Mouse (Mus musculus) heart, adult 2 months (tissue): ENCODE measurements around the gene Fuz. TPM values are rescaled to one million over a fixed set of nuclear protein-coding genes. Genes with fewer than 3 reads are reported as not detected.

ENCODE experiments used
- DNase-seq, 2 experiments: peaks; one replicate each; pipeline ENCODE4 v3.0.0; 2021
- H3K27ac ChIP-seq: fragments of 200-600 bp; 2 replicates; pipeline ENCODE4 v1.8.1; 2022
- H3K27me3 ChIP-seq: fragments of 200-500 bp; 2 replicates; pipeline ENCODE4 v1.6.1; 2012; ENCODE audit warnings: mild to moderate bottlenecking, low read length, inconsistent platforms, mixed read lengths; ENCODE audit not compliant: control insufficient read depth, insufficient read depth
- H3K36me3 ChIP-seq: fragments of 200-500 bp; 2 replicates; pipeline ENCODE4 v1.6.1; 2012; ENCODE audit warnings: low read length, inconsistent platforms; ENCODE audit not compliant: control insufficient read depth, insufficient read depth
- H3K4me1 ChIP-seq: fragments of 200-500 bp; 2 replicates; pipeline ENCODE4 v1.6.1; 2011; ENCODE audit warnings: low read length; ENCODE audit not compliant: control insufficient read depth, insufficient read depth
- H3K4me3 ChIP-seq: fragments of 200-600 bp; 2 replicates; pipeline ENCODE4 v1.8.1; 2022
- H3K79me2 ChIP-seq: fragments of 200-500 bp; replicated peaks from 2 replicates; pipeline ENCODE4 v1.6.1; 2012; ENCODE audit warnings: mild to moderate bottlenecking, inconsistent platforms, low read length, moderate library complexity, mixed read lengths; ENCODE audit not compliant: control insufficient read depth, insufficient read depth
- H3K9ac ChIP-seq: fragments of 200-500 bp; 2 replicates; pipeline ENCODE4 v1.6.1; 2012; ENCODE audit warnings: low read depth, mild to moderate bottlenecking, control low read depth, inconsistent platforms, low read length, mixed read lengths
- CTCF ChIP-seq: fragments of 200-600 bp; IDR thresholded peaks from 2 replicates; pipeline ENCODE4 v1.8.1; 2022; ENCODE audit warnings: antibody characterized with exemption, mild to moderate bottlenecking, moderate library complexity
- EP300 ChIP-seq: fragments of 200-500 bp; IDR thresholded peaks from 2 replicates; pipeline ENCODE4 v1.6.1; 2011; ENCODE audit warnings: low read depth, low read length, control low read depth; ENCODE audit not compliant: insufficient read depth
- POLR2A ChIP-seq: fragments of 200-500 bp; IDR thresholded peaks from 2 replicates; pipeline ENCODE4 v1.6.1; 2011; ENCODE audit warnings: mild to moderate bottlenecking, low read depth, low read length, control low read depth; ENCODE audit not compliant: insufficient read depth
- WGBS: fragments of 180-500 bp; shearing (Covaris S2); methylation state at CpG from one replicate; pipeline ENCODE4 v1.1.7; 2018; 5-methylcytosine and 5-hydroxymethylcytosine counted together
- intact Hi-C: fragments of 180-260 bp; cut with DNase I; formaldehyde crosslinking; loops from one replicate; pipeline ENCODE4 v1.15.1; 2025
- polyA plus RNA-seq: library from polyadenylated mRNA; depleted of rRNA; stranded (reverse); fragments of >200 nt; gene quantifications from 2 replicates; pipeline ENCODE4 v1.2.3, GENCODE M21; 2012
- total RNA-seq, 2 experiments: library from RNA; stranded (reverse); gene quantifications; 2 replicates each; pipeline ENCODE4 v1.2.3; 2021

Gene Fuz
- total and polyA plus RNA-seq, 3 experiments: 16.3 to 31.6 (median 17.1) TPM

DNA sequence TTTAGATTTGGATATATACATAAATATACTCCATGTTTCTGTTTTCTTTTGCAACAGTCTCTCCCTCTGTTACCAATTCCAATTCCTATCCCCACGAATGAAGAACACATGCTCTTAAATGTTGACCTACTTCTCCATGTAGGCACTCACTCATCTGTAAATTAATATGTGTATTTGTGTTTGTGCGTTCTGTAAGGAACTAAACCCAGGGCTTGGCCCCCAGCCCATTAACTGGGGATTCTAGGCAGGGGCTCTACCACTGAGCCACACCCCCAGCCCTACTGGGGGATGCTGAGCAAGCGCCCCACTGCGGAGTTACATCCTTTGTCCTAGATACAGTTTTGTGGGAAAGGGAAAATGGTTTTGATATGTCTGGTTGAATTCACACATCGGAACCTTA lies 23.2 kb downstream of the Fuz start:
- Histone ChIP-seq H3K9ac (no peak overlapping the region), H3K27ac (no peak overlapping the region), H3K4me1 (peaks cover 1% of the 10 kb centered on the region; the same call in 1 of the 2 replicates), H3K36me3 (no peaks in the 10 kb centered on the region), H3K79me2 (0 out of 2 replicates have a peak, but pooled peaks cover 2% of the 10 kb centered on the region), H3K4me3 (no peak overlapping the region), H3K27me3 (no peaks in the 10 kb centered on the region)
- no peak for TF ChIP-seq POLR2A
- no peak for TF ChIP-seq EP300
- TF ChIP-seq CTCF: no peak
- intact Hi-C loops: no loop called here
- 86% methylated on average over 5 of the region's 5 CpGs for WGBS
- no peak for DNase-seq

DNA sequence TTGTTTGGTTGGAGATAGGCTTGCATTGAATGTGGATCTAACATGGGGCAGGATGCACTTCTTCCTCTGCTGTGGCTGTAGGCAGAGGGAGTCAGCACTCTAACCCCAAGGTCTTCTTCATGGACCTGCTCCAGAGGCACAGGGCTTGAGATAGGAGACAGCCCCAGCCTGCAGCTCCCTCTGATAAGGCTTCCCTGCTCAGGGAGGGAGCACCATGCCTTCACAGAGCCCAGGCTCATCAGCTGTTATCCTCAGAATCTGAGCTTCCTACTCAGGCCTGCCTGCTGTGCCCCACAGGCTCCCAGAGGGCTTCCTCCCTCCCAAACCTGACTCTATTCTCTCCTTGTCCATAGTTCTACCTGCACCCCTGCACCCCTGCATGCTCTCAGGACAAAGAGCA lies 26.7 kb downstream of the Fuz start:
- Histone ChIP-seq H3K79me2 (0 out of 2 replicates have a peak, but pooled peaks cover 2% of the 10 kb centered on the region), H3K27me3 (no peaks in the 10 kb centered on the region), H3K4me1 (peaks cover 1% of the 10 kb centered on the region), H3K36me3 (no peaks in the 10 kb centered on the region), H3K9ac (no peak overlapping the region), H3K4me3 (no peak overlapping the region), H3K27ac (no peak overlapping the region)
- TF ChIP-seq CTCF: no peak
- no peak for TF ChIP-seq EP300
- no peak for TF ChIP-seq POLR2A
- intact Hi-C loops: loop anchor here (5.0 kb wide), 1 partner anchor 35 kb away; no protein-coding TSS in a partner anchor
- no peak for DNase-seq

DNA sequence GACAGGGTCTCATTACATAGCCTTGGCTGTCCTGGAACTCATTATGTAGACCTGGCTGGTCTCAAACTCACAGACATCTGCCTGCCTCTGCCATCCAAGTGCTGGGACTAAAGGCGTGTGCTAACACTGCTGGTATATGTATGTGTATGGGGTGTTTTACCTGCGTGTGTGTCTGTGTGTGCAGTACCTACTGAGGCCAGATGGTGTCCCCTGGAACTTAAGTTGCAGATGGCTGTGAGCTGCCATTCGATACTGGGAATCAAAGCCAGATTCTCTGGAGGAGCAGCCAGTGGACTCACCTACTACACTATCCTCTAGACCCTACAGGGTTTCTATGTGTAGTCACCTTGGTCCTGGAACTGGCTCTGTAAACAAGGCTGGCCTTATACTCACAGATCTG lies 29.6 kb downstream of the Fuz start:
- peaks cover 3% of the 10 kb centered on the region for H3K4me1 ChIP-seq
- no peaks in the 10 kb centered on the region for H3K27me3 ChIP-seq
- no peak for DNase-seq
- no peaks in the 10 kb centered on the region; the same call in 1 of the 2 replicates for H3K79me2 ChIP-seq
- no peak overlapping the region for H3K27ac ChIP-seq
- intact Hi-C loops: no loop called here
- H3K9ac ChIP-seq: no peak overlapping the region
- WGBS: 61% methylated on average over 3 of the region's 3 CpGs
- TF ChIP-seq POLR2A (no peak), CTCF (peak; percentile 63)
- H3K36me3 ChIP-seq: no peaks in the 10 kb centered on the region
- H3K4me3 ChIP-seq: no peak overlapping the region

DNA sequence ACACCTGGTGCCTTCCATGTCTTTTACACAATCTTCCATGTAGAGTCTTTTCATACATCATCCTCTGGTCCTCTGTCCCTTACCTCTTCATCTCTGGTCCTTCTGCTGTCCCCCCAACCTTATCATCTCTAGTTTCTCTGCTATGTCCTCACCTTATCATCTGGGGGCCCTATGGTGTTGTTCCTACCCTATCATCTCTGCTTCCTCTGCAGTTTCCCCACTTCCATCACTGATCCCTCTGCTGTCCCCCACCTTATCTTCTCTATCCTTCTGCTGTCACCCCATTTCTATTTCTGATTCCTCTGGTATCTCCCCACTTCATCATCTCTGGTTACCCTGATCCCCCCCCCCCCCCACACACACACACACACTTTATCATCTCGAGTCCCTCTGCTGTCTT lies 32.7 kb downstream of the Fuz start:
- H3K27ac ChIP-seq: peak overlapping the region; percentile 89
- no peak for TF ChIP-seq POLR2A
- TF ChIP-seq CTCF: no peak
- no peak for TF ChIP-seq EP300
- DNase-seq: no peak
- H3K79me2 ChIP-seq: no peaks in the 10 kb centered on the region; the same call in 1 of the 2 replicates
- intact Hi-C loops: loop anchor here (2.0 kb wide), 1 partner anchor 32 kb away; the partner anchor contains the start of gene Fuz
- H3K4me1 ChIP-seq: peaks cover 3% of the 10 kb centered on the region
- no peaks in the 10 kb centered on the region for H3K27me3 ChIP-seq
- WGBS: 0% methylated on average over 1 of the region's 1 CpGs
- H3K9ac ChIP-seq: peak overlapping the region; percentile 88
- no peaks in the 10 kb centered on the region for H3K36me3 ChIP-seq
- peak overlapping the region; percentile 80 for H3K4me3 ChIP-seq

DNA sequence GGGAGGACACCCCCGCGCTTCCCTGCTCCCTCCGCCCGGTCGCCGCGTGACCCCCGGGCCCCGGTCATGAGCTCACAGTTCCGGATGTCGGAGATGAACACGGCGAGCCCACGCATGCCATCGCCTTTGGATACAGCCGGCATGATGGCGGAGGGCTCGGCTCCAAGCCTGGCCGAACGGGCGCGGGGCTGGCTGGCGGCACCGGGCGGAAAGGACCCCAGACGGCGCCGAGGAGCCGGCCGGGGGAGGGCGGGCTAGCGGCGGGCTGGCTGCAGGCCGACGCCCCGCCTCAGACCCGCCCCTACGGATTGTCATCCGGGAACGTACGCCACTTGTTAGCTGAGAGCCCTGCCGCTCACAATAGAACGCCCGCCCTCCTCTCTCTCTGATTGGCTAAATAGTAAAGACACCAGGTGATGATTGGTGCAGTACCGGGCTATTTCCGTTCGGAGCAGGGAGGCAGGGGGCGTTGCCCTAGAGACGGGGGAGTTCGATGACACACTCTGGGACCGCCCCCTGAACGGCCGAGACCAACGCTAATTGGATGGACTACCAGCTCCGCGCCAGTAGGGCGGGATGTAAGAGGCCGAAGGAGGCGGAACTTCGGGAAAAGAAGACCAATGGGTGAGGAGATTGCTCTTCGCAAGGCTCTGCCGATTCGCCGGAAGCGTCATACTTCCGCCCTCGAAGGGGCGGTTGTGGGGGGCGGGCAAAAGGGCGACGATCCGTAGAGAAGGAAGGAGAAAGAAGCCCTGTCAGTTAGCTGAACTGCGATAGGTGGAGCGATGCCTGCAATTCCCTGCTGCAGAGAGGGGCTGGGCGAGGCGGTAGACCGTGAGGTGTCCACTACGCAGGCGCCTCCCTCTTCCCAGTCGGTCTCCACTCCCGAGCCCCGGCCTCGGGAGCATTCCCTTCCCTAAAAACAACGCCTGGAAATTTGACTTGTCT lies 33.6 kb downstream of the Fuz start, which contains the start of gene Ap2a1:
TSS of gene Ap2a1 (minus strand) at position 293 of the 948 bp plus-strand sequence.
- Histone ChIP-seq H3K79me2 (no peaks in the 10 kb centered on the region; the same call in 1 of the 2 replicates), H3K27me3 (no peaks in the 10 kb centered on the region), H3K27ac (peak within 1 kb of the TSS; percentile 97), H3K9ac (peak within 1 kb of the TSS; percentile 88), H3K4me3 (peak within 1 kb of the TSS; percentile 80), H3K36me3 (no peaks in the 10 kb centered on the region), H3K4me1 (peaks cover 3% of the 10 kb centered on the region)
- intact Hi-C loops: loop anchor here (2.0 kb wide), 2 partner anchors 23 to 33 kb away; partner anchors contain the start of gene Fuz
- peak; percentile 97 to 100 for DNase-seq
- WGBS: under 1% methylated on average over 83 of the region's 84 CpGs
- 0 out of 2 replicates have a peak, but pooled peaks have one; percentile 47 for TF ChIP-seq EP300
- peak; percentile 24 for TF ChIP-seq CTCF
- peak; percentile 93 for TF ChIP-seq POLR2A

DNA sequence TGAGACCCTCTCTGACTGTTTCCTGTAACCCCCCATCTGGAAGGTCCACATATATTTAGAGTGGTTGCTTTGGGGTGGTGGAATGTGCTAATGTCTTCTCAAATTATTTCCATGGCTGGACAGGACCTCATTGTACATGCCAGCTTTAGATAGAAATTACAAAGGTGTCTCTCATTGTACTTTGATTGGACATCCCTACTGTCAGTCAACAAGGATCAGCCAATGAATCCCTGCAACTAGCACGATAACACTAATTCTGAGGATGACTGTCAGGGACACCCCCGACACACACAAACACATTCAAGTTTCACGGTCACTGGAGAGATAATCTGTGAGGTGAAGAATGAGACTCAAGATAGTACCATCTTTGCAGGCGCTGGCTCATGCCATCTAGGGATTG lies 42.8 kb downstream of the Fuz start:
- no peaks in the 10 kb centered on the region for H3K36me3 ChIP-seq
- intact Hi-C loops: no loop called here
- TF ChIP-seq CTCF: no peak
- 87% methylated on average over 4 of the region's 4 CpGs for WGBS
- H3K27me3 ChIP-seq: no peaks in the 10 kb centered on the region
- no peak overlapping the region for H3K4me3 ChIP-seq
- H3K27ac ChIP-seq: no peak overlapping the region
- no peaks in the 10 kb centered on the region for H3K79me2 ChIP-seq
- no peak overlapping the region for H3K9ac ChIP-seq
- DNase-seq: no peak
- H3K4me1 ChIP-seq: no peaks in the 10 kb centered on the region
